Mouse (Mus musculus) forebrain, embryonic 12.5 days (tissue): Measurements from ENCODE around the gene Ebf1. TPM values are rescaled to one million over a fixed set of nuclear protein-coding genes. Genes with fewer than 3 reads are reported as not detected.

Experiments used
- ATAC-seq: fragments of 200-750 bp; cut with Nextera tagmentation; 2 replicates; pipeline ENCODE4 v1.8.0; 2017; ENCODE audit warnings: moderate TSS enrichment; ENCODE audit not compliant: low FRiP score
- H3K27ac ChIP-seq: fragments of 300-500 bp; sonication (generic); 2 replicates; pipeline ENCODE4 v1.5.1; 2016; ENCODE audit warnings: mild to moderate bottlenecking
- H3K27me3 ChIP-seq: fragments of 300-500 bp; sonication (generic); 2 replicates; pipeline ENCODE4 v1.6.1; 2016; ENCODE audit warnings: mild to moderate bottlenecking
- H3K36me3 ChIP-seq: fragments of 300-500 bp; sonication (generic); replicated peaks from 2 replicates; pipeline ENCODE4 v1.6.1; 2016; ENCODE audit warnings: mild to moderate bottlenecking
- H3K4me1 ChIP-seq: fragments of 300-500 bp; sonication (generic); 2 replicates; pipeline ENCODE4 v1.6.1; 2016
- H3K4me2 ChIP-seq: fragments of 300-500 bp; sonication (generic); 2 replicates; pipeline ENCODE4 v1.6.1; 2016; ENCODE audit warnings: mild to moderate bottlenecking, moderate library complexity
- H3K4me3 ChIP-seq: fragments of 300-500 bp; sonication (generic); replicated peaks from 2 replicates; pipeline ENCODE4 v1.5.1; 2016; ENCODE audit warnings: mild to moderate bottlenecking
- H3K9ac ChIP-seq: fragments of 300-500 bp; sonication (generic); 2 replicates; pipeline ENCODE4 v1.6.1; 2016; ENCODE audit warnings: mild to moderate bottlenecking
- H3K9me3 ChIP-seq: fragments of 300-500 bp; sonication (generic); 2 replicates; pipeline ENCODE4 v1.6.1; 2016
- WGBS: fragments of 180-500 bp; shearing (Covaris S2); methylation state at CpG from one replicate; pipeline ENCODE4 v1.1.7; 2016; 5-methylcytosine and 5-hydroxymethylcytosine counted together
- polyA plus RNA-seq: library from polyadenylated mRNA; unstranded; fragments of >200 nt; fragmentation: Nextera tagmentation; extraction: Ambion mirVana; gene quantifications from 2 replicates; pipeline ENCODE4 v1.2.1, GENCODE M21; 2016

The Ebf1 gene
- polyA plus RNA-seq, 1 experiment from 2014 or later, result 26.8 TPM

DNA sequence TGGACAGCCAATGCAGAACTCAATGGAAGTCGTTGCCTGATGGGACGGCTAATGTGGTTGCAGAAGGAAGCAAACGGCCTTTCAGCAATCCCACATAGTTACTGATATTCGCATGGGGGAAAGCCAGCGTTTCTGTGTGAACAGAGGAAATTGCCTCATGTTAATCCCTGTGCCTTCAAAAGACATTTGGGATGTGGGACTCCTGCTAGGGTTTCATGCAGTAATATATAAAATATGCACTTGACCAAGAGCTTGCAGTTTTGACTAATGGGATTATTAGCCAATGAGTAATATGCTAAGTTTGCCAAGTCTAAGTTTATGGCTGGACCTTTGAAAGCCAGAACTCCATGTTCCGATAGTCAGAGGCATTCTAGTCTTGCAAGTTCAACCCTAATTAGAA is 331.4 kb downstream of the Ebf1 start:
- no peak overlapping the region for H3K4me2 ChIP-seq
- H3K4me3 ChIP-seq, result no peak overlapping the region
- no peak for ATAC-seq
- H3K9me3 ChIP-seq, result no peaks in the 10 kb centered on the region
- H3K27me3 ChIP-seq, result no peaks in the 10 kb centered on the region
- H3K9ac ChIP-seq, result no peak overlapping the region
- no peaks in the 10 kb centered on the region for H3K36me3 ChIP-seq
- no peaks in the 10 kb centered on the region for H3K4me1 ChIP-seq
- whole genome bisulfite sequencing, result 84% methylated on average over 6 of the region's 6 CpGs
- H3K27ac ChIP-seq, result no peak overlapping the region

GRCm38 (mm10) chr11:44949140-44949539 is 332.0 kb downstream of the Ebf1 start:
- Histone ChIP-seq H3K9ac (no peak overlapping the region), H3K27me3 (no peaks in the 10 kb centered on the region), H3K4me2 (no peak overlapping the region), H3K4me3 (no peak overlapping the region), H3K27ac (no peak overlapping the region), H3K4me1 (no peaks in the 10 kb centered on the region; the same call in 1 of the 2 replicates), H3K36me3 (no peaks in the 10 kb centered on the region), H3K9me3 (no peaks in the 10 kb centered on the region)
- no peak for ATAC-seq
- WGBS, result 80% methylated on average over 3 of the region's 3 CpGs

DNA sequence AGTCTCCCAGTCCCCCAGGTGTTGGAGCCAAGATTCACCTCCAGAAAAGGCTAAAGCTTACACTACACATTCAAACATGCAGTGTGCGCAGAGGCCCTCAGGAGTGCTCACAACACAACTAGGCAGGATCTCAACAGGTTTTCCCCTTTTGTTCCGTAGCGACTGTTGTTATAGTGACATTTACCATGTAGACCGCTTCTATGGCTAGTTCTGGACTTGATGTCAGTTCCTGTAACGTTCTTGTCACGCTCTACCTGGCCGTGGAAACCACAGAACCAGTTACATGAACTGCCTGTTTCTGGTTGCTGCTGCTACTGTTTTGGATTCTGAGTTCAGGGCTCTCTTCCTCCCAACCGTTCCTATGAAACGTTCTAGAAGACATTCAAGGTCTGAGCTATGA is 333.2 kb downstream of the Ebf1 start:
- Histone ChIP-seq H3K27me3 (no peaks in the 10 kb centered on the region), H3K9ac (no peak overlapping the region), H3K9me3 (no peaks in the 10 kb centered on the region), H3K4me2 (no peak overlapping the region), H3K4me1 (no peaks in the 10 kb centered on the region; the same call in 1 of the 2 replicates), H3K36me3 (no peaks in the 10 kb centered on the region), H3K4me3 (no peak overlapping the region), H3K27ac (no peak overlapping the region)
- WGBS, result 91% methylated on average over 9 of the region's 9 CpGs
- no peak for ATAC-seq

GRCm38 (mm10) chr11:44951506-44951905 is 334.4 kb downstream of the Ebf1 start:
- Histone ChIP-seq H3K4me1 (no peaks in the 10 kb centered on the region; the same call in 1 of the 2 replicates), H3K36me3 (no peaks in the 10 kb centered on the region), H3K27ac (no peak overlapping the region), H3K9me3 (no peaks in the 10 kb centered on the region), H3K27me3 (no peaks in the 10 kb centered on the region), H3K9ac (no peak overlapping the region), H3K4me2 (no peak overlapping the region), H3K4me3 (no peak overlapping the region)
- ATAC-seq, result no peak
- 88% methylated on average over 4 of the region's 4 CpGs for WGBS

DNA sequence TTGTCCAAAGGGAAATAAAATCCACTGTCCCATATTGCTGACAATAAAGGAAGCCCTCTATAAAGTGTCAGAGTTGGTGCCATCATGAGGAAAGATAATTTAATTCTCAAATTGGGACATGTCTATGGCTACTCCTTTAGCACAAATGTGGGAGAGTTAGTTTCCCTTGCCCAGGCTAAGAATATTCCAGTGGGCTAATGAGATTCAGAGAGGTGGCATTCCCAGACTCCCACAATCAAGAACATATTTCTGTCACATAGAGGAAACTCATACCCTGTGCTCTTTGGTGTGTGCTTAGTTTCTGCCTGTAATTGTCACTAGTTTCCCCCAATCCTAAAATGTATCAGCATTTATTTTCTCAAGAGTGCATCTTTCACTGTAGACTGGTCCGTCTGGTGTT is 336.2 kb downstream of the Ebf1 start:
- WGBS, result 76% methylated on average over 1 of the region's 1 CpGs
- Histone ChIP-seq H3K4me1 (no peaks in the 10 kb centered on the region; the same call in 1 of the 2 replicates), H3K4me3 (no peak overlapping the region), H3K9me3 (no peaks in the 10 kb centered on the region), H3K36me3 (no peaks in the 10 kb centered on the region), H3K27ac (no peak overlapping the region), H3K9ac (no peak overlapping the region), H3K4me2 (no peak overlapping the region), H3K27me3 (no peaks in the 10 kb centered on the region)
- ATAC-seq, result no peak

DNA sequence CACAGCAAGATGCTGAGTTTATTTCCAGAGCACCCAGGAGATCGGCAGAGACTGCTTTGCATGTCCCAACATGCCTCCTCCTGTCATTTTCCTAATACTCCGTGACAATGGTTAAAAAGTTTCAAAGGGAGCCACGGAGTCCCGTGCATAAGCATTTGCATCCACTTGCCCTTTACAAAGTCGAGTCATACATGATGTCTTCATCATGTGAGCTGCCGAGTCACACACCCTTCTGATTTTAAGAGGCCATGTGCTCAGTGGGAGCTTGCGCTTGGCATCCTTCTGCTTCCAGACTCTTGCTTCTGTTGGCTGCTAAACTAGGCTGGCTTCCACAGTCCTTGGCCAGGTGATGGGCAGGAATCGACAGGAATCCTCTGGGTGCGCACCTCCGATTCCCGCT is 336.7 kb downstream of the Ebf1 start:
- Histone ChIP-seq H3K9me3 (no peaks in the 10 kb centered on the region), H3K4me2 (no peak overlapping the region), H3K4me1 (no peaks in the 10 kb centered on the region; the same call in 1 of the 2 replicates), H3K27me3 (no peaks in the 10 kb centered on the region), H3K4me3 (no peak overlapping the region), H3K36me3 (no peaks in the 10 kb centered on the region), H3K27ac (no peak overlapping the region), H3K9ac (no peak overlapping the region)
- 84% methylated on average over 11 of the region's 11 CpGs for WGBS
- ATAC-seq, result no peak

GRCm38 (mm10) chr11:44954362-44954761 is 337.2 kb downstream of the Ebf1 start:
- H3K4me3 ChIP-seq, result no peak overlapping the region
- no peaks in the 10 kb centered on the region for H3K36me3 ChIP-seq
- no peaks in the 10 kb centered on the region for H3K9me3 ChIP-seq
- H3K4me1 ChIP-seq, result no peaks in the 10 kb centered on the region; the same call in 1 of the 2 replicates
- no peak overlapping the region for H3K4me2 ChIP-seq
- 81% methylated on average over 7 of the region's 7 CpGs for WGBS
- ATAC-seq, result no peak
- H3K27me3 ChIP-seq, result no peaks in the 10 kb centered on the region
- H3K27ac ChIP-seq, result no peak overlapping the region
- no peak overlapping the region for H3K9ac ChIP-seq

- ATAC-seq, result no peak
- WGBS, result 88% methylated on average over 14 of the region's 14 CpGs
Measured at GRCm38 (mm10) chr11:44962746-44963440, 345.8 kb downstream of the Ebf1 start.

GRCm38 (mm10) chr11:44969011-44969410 is 351.9 kb downstream of the Ebf1 start:
- no peaks in the 10 kb centered on the region for H3K27me3 ChIP-seq
- no peaks in the 10 kb centered on the region for H3K9me3 ChIP-seq
- no peaks in the 10 kb centered on the region for H3K36me3 ChIP-seq
- no peak overlapping the region for H3K4me2 ChIP-seq
- no peak overlapping the region for H3K27ac ChIP-seq
- ATAC-seq, result no peak
- H3K4me3 ChIP-seq, result no peak overlapping the region
- H3K9ac ChIP-seq, result no peak overlapping the region
- H3K4me1 ChIP-seq, result no peaks in the 10 kb centered on the region
- WGBS, result 68% methylated on average over 4 of the region's 4 CpGs

More at GRCm38 (mm10) chr11:44962746-44963440, 345.8 kb downstream of the Ebf1 start:
- H3K4me3 ChIP-seq, result no peak overlapping the region
- H3K9ac ChIP-seq, result no peak overlapping the region
- H3K27ac ChIP-seq, result no peak overlapping the region
- H3K4me2 ChIP-seq, result no peak overlapping the region
- 0 out of 2 replicates have a peak, but pooled peaks cover 4% of the 10 kb centered on the region for H3K4me1 ChIP-seq
- H3K36me3 ChIP-seq, result no peaks in the 10 kb centered on the region
- H3K9me3 ChIP-seq, result no peaks in the 10 kb centered on the region
- H3K27me3 ChIP-seq, result no peaks in the 10 kb centered on the region

- H3K27me3 ChIP-seq, result no peaks in the 10 kb centered on the region
- H3K9ac ChIP-seq, result no peak overlapping the region
- no peaks in the 10 kb centered on the region for H3K9me3 ChIP-seq
- no peaks in the 10 kb centered on the region for H3K36me3 ChIP-seq
- H3K27ac ChIP-seq, result no peak overlapping the region
- WGBS, result 89% methylated on average over 7 of the region's 7 CpGs
- H3K4me1 ChIP-seq, result peaks cover 28% of the 10 kb centered on the region
- no peak overlapping the region for H3K4me2 ChIP-seq
- H3K4me3 ChIP-seq, result no peak overlapping the region
- no peak for ATAC-seq
Measured at GRCm38 (mm10) chr11:44974271-44974670, 357.2 kb downstream of the Ebf1 start.

DNA sequence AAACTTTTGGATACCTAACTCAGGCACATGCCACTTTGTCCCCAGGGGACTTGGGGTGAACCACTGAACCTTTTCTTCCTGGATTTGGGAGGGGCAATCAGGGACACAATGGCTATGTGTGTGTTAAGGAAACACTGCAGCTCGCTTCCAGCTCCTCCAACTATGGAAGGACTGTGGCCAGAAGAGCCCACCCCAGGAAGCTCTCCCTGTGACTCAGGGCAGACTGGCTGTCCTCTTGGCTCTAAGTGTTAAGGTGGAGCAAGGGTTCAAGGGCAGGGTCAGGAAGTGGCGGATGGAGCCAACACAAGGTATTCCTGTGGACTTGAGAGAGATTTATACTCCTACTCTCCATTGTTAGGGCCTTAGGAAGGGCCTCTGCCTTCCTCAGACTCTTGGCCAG is 358.0 kb downstream of the Ebf1 start:
- Histone ChIP-seq H3K4me3 (no peak overlapping the region), H3K4me1 (peaks cover 28% of the 10 kb centered on the region), H3K27me3 (no peaks in the 10 kb centered on the region), H3K36me3 (no peaks in the 10 kb centered on the region), H3K9ac (no peak overlapping the region), H3K27ac (no peak overlapping the region), H3K4me2 (no peak overlapping the region), H3K9me3 (no peaks in the 10 kb centered on the region)
- WGBS, result 38% methylated on average over 2 of the region's 2 CpGs
- ATAC-seq, result no peak

- H3K4me1 ChIP-seq, result peaks cover 28% of the 10 kb centered on the region
- 83% methylated on average over 5 of the region's 5 CpGs for WGBS
- H3K9ac ChIP-seq, result no peak overlapping the region
- H3K9me3 ChIP-seq, result no peaks in the 10 kb centered on the region
- ATAC-seq, result no peak
- H3K27ac ChIP-seq, result no peak overlapping the region
- H3K4me3 ChIP-seq, result no peak overlapping the region
- H3K27me3 ChIP-seq, result 0 out of 2 replicates have a peak, but pooled peaks cover 7% of the 10 kb centered on the region
- no peaks in the 10 kb centered on the region for H3K36me3 ChIP-seq
- no peak overlapping the region for H3K4me2 ChIP-seq
Measured at GRCm38 (mm10) chr11:44976254-44976802, 359.2 kb downstream of the Ebf1 start.

DNA sequence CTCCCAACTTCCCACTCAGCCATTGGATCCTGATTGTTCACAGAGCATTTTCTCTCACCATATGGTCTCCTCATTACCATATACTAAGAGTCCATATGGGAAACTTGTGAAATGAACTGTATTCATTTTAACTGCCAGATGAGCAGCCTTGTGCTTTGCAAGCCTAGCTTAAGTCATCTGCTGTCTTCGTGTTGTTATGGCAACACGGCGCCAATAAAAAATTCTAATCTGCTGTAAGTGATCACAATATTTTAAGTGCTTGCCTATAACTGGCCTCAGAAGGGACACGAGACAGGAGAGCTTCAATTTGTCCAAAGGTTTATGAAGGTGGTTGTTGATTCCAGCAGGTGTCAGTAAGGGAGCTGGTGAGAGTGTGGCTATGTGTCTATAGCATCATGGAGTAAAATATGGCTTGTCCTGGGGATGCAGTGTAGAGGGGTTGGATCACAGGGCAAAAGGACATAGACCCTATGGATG is 360.8 kb downstream of the Ebf1 start:
- Histone ChIP-seq H3K4me1 (peaks cover 28% of the 10 kb centered on the region), H3K4me2 (no peak overlapping the region), H3K4me3 (no peak overlapping the region), H3K36me3 (no peaks in the 10 kb centered on the region), H3K27ac (no peak overlapping the region), H3K9me3 (no peaks in the 10 kb centered on the region), H3K27me3 (0 out of 2 replicates have a peak, but pooled peaks cover 7% of the 10 kb centered on the region), H3K9ac (no peak overlapping the region)
- ATAC-seq, result peak; percentile 65; the same call in 1 of the 2 replicates
- 78% methylated on average over 4 of the region's 4 CpGs for WGBS
